Mouse (Mus musculus): ENCODE results near the gene Lyzl4. TPM values are rescaled to one million over a fixed set of nuclear protein-coding genes. Genes with fewer than 3 reads are reported as not detected.
A peak's percentile ranks its signal among the peaks of the same experiment; 100 is the strongest.

Gene Lyzl4
- polyA plus RNA-seq (2011; ENCODE audit: insufficient read depth, insufficient read length, low replicate concordance, missing spikeins), result not detected in 2 replicates

DNA sequence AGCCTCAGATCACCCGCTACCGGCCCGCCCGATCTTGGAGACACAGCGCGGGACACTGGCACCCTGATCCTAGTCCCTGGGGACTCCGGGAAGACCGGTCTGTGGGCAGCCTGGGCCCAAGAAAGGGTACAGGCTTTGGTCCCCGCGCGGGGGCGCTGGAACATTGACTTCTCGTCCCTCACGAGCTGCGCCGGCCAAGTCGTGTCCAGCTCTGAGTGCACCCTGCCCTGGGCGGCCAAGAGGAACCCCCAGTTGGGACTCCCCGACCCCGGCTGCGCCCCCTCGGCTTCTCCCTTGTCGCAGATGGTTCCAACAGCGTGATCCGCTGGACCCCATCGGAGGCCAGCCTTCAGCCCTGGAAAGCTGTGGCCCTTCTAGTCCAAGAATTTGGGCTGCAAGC is at the start of gene Lyzl4:
Gene Lyzl4, minus strand, starts transcription at position 96 of the 400 bp plus-strand sequence.
- H3K27ac ChIP-seq (ENCODE audit: control insufficient read depth, insufficient read depth, low read depth, low read length, poor library complexity), result no peak within 1 kb of the TSS; the same call in 1 of the 2 replicates
- no peaks in the 10 kb centered on the region for H3K4me1 ChIP-seq (ENCODE audit: control insufficient read depth, insufficient read depth, low read length)
- WGBS, result 1% methylated on average over 26 of the region's 26 CpGs
- no peak within 1 kb of the TSS for H3K4me3 ChIP-seq (replicated peaks; ENCODE audit: control insufficient read depth, low read depth, low read length)
- TF ChIP-seq POLR2A (IDR thresholded peaks at IDR 0.05; ENCODE audit: borderline replicate concordance, control insufficient read depth, low read depth, low read length) (no peak), CTCF (IDR thresholded peaks at IDR 0.05; ENCODE audit: control insufficient read depth, insufficient read depth, low read length) (peak; percentile 52; the same call in 1 of the 2 replicates)

DNA sequence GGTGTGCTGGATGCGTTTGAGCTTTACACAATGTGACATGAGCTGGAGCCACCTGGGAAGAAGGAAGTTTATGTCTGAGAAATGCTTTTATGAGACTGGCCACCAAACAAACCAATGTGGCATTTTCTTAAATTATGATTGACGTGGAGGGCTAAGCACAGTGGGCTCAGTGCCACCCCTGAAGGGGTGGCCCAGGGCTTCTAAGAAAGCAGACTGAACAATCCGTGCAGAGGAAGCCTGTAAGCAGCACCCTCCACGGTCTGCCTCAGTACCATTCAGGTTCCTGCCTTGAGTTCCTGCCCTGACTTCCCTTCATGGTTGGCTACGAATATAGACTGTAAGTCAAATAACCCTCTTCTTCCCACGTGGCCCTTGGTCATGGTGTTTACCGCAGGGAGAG is 48.8 kb upstream of the Lyzl4 start:
- no peak overlapping the region for H3K4me3 ChIP-seq (replicated peaks; ENCODE audit: control insufficient read depth, low read depth, low read length)
- WGBS, result 88% methylated on average over 7 of the region's 7 CpGs
- no peak overlapping the region for H3K27ac ChIP-seq (ENCODE audit: control insufficient read depth, insufficient read depth, low read depth, low read length, poor library complexity)
- peaks cover 3% of the 10 kb centered on the region for H3K4me1 ChIP-seq (ENCODE audit: control insufficient read depth, insufficient read depth, low read length)
- no peak for TF ChIP-seq POLR2A (IDR thresholded peaks at IDR 0.05; ENCODE audit: borderline replicate concordance, control insufficient read depth, low read depth, low read length)
- no peak for TF ChIP-seq CTCF (IDR thresholded peaks at IDR 0.05; ENCODE audit: control insufficient read depth, insufficient read depth, low read length)

- 87% methylated on average over 15 of the region's 15 CpGs for WGBS
- peaks cover 4% of the 10 kb centered on the region for H3K4me1 ChIP-seq (ENCODE audit: control insufficient read depth, insufficient read depth, low read length)
- no peak for TF ChIP-seq POLR2A (IDR thresholded peaks at IDR 0.05; ENCODE audit: borderline replicate concordance, control insufficient read depth, low read depth, low read length)
- no peak for TF ChIP-seq CTCF (IDR thresholded peaks at IDR 0.05; ENCODE audit: control insufficient read depth, insufficient read depth, low read length)
- H3K27ac ChIP-seq (ENCODE audit: control insufficient read depth, insufficient read depth, low read depth, low read length, poor library complexity), result no peak overlapping the region
- H3K4me3 ChIP-seq (replicated peaks; ENCODE audit: control insufficient read depth, low read depth, low read length), result no peak overlapping the region
Observed at GRCm38 (mm10) chr9:121690200-121690651, 48.3 kb upstream of the Lyzl4 start.

DNA sequence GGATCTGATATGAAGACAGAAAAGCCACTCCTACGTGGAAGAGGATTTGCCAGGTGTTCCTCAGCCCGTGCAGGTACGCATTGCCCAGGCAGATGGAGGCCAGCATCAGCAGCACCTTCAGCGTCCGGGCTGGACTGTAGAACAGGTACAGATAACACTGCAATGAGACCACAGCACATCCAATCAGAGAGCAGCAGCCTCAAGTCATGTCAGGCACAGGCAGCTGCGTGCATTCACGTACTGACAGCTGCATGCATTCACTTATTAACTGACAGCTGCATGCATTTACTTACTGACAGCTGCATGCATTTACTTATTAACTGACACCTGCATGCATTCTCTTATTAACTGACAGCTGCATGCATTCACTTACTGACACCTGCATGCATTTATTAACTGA is 42.8 kb upstream of the Lyzl4 start:
- no peak overlapping the region for H3K27ac ChIP-seq (ENCODE audit: control insufficient read depth, insufficient read depth, low read depth, low read length, poor library complexity)
- no peak overlapping the region for H3K4me3 ChIP-seq (replicated peaks; ENCODE audit: control insufficient read depth, low read depth, low read length)
- H3K4me1 ChIP-seq (ENCODE audit: control insufficient read depth, insufficient read depth, low read length), result peaks cover 4% of the 10 kb centered on the region
- TF ChIP-seq POLR2A (IDR thresholded peaks at IDR 0.05; ENCODE audit: borderline replicate concordance, control insufficient read depth, low read depth, low read length) (no peak), CTCF (IDR thresholded peaks at IDR 0.05; ENCODE audit: control insufficient read depth, insufficient read depth, low read length) (no peak)
- 82% methylated on average over 7 of the region's 7 CpGs for WGBS

- TF ChIP-seq CTCF (IDR thresholded peaks at IDR 0.05; ENCODE audit: control insufficient read depth, insufficient read depth, low read length) (no peak), POLR2A (IDR thresholded peaks at IDR 0.05; ENCODE audit: borderline replicate concordance, control insufficient read depth, low read depth, low read length) (no peak)
Observed at GRCm38 (mm10) chr9:121682037-121682680, 40.3 kb upstream of the Lyzl4 start.

DNA sequence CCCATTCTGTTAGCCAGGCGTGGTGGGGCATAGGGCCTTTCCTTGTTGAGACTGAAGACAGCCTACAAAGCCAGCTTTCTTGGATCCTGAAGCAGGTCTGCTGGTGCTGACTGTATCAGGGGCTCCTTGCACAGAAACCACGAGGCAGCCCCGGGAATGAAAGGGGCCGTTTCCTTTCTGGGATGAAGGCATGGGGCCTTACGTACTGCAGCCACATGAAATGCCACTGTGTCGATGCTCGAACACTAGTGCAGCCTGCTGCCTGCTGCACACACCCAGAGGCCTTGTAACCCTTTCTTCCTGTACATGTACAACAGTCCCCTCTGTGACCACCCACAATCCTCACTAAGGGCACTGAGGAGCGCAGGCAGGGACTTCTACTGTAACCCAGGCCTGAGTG is 39.3 kb upstream of the Lyzl4 start:
- Histone ChIP-seq H3K27ac (ENCODE audit: control insufficient read depth, insufficient read depth, low read depth, low read length, poor library complexity) (no peak overlapping the region), H3K4me1 (ENCODE audit: control insufficient read depth, insufficient read depth, low read length) (peaks cover 12% of the 10 kb centered on the region), H3K4me3 (replicated peaks; ENCODE audit: control insufficient read depth, low read depth, low read length) (no peak overlapping the region)
- TF ChIP-seq CTCF (IDR thresholded peaks at IDR 0.05; ENCODE audit: control insufficient read depth, insufficient read depth, low read length) (no peak), POLR2A (IDR thresholded peaks at IDR 0.05; ENCODE audit: borderline replicate concordance, control insufficient read depth, low read depth, low read length) (no peak)
- 57% methylated on average over 8 of the region's 8 CpGs for WGBS

More at GRCm38 (mm10) chr9:121682037-121682680, 40.3 kb upstream of the Lyzl4 start:
- peaks cover 8% of the 10 kb centered on the region for H3K4me1 ChIP-seq (ENCODE audit: control insufficient read depth, insufficient read depth, low read length)
- no peak overlapping the region for H3K4me3 ChIP-seq (replicated peaks; ENCODE audit: control insufficient read depth, low read depth, low read length)
- WGBS, result 40% methylated on average over 18 of the region's 18 CpGs
- no peak overlapping the region for H3K27ac ChIP-seq (ENCODE audit: control insufficient read depth, insufficient read depth, low read depth, low read length, poor library complexity)

DNA sequence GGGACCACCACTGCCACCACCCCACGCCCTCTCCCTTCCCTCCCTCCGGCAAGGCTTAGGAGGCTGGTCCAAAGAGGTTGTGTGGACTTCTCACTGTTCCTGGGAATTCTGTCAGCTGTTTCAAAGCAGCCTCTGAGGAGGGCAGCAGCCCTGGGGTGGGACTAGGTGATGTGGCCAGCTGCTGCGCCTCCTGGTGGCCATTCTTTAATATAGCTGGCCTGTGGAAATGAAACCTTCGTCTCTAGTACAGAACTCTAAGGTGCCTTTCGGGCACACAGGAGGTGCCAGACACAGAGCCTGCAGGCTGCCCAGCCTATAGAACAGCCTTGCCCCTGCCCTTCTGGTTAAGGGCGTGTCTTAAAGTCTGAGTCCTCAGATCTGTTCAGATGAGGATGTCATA is 37.7 kb upstream of the Lyzl4 start:
- 32% methylated on average over 6 of the region's 6 CpGs for WGBS
- H3K4me3 ChIP-seq (replicated peaks; ENCODE audit: control insufficient read depth, low read depth, low read length), result no peak overlapping the region
- H3K27ac ChIP-seq (ENCODE audit: control insufficient read depth, insufficient read depth, low read depth, low read length, poor library complexity), result no peak overlapping the region
- TF ChIP-seq POLR2A (IDR thresholded peaks at IDR 0.05; ENCODE audit: borderline replicate concordance, control insufficient read depth, low read depth, low read length) (no peak), CTCF (IDR thresholded peaks at IDR 0.05; ENCODE audit: control insufficient read depth, insufficient read depth, low read length) (peak; percentile 80)
- peaks cover 10% of the 10 kb centered on the region for H3K4me1 ChIP-seq (ENCODE audit: control insufficient read depth, insufficient read depth, low read length)

GRCm38 (mm10) chr9:121677476-121677875 is 35.6 kb upstream of the Lyzl4 start:
- TF ChIP-seq POLR2A (IDR thresholded peaks at IDR 0.05; ENCODE audit: borderline replicate concordance, control insufficient read depth, low read depth, low read length), result no peak
- no peak for TF ChIP-seq CTCF (IDR thresholded peaks at IDR 0.05; ENCODE audit: control insufficient read depth, insufficient read depth, low read length)
- no peak overlapping the region for H3K4me3 ChIP-seq (replicated peaks; ENCODE audit: control insufficient read depth, low read depth, low read length)
- H3K27ac ChIP-seq (ENCODE audit: control insufficient read depth, insufficient read depth, low read depth, low read length, poor library complexity), result peak overlapping the region; percentile 20; the same call in 1 of the 2 replicates
- H3K4me1 ChIP-seq (ENCODE audit: control insufficient read depth, insufficient read depth, low read length), result peaks cover 15% of the 10 kb centered on the region
- 22% methylated on average over 8 of the region's 8 CpGs for WGBS

Measured in bone marrow, adult 2 months (tissue).